In the genomic region with DNA sequence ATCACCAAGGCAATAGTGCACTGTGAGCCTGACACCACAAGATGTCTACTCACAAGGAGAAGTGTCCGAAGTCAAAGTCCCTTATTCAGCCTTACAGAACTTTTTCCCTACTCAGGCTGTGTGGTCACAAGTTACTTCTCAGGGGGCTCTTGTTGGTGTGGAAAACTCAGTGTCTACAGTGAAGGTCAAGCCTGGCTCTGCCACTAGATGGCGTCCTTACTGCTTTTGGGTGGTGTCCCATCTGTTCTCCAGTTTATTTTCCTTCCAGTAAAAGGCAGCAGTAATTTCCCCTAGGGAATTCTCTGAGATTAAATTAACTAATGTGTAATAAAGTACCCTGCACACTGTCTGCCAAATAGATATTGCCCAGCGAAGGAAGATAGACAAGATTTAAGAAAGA, we compare ENCODE assay signal across 9 mouse cellular contexts.
DNase-seq lines count a peak whose midpoint lies in the region; ATAC-seq and TF ChIP-seq lines count a peak whose summit lies in the region.
"Had no signal": no experiment of that assay in that cellular context is flagged by ENCODE, and none has a peak within 500 bp of the region (broad histone marks: within the 10 kb centered on the region; RNA-seq: fewer than 3 reads in every experiment).

No protein-coding gene starts in this region.

- TF ChIP-seq CTCF in liver, postnatal 0 days (IDR thresholded peaks at IDR 0.05; ENCODE audit: low read depth) = peak; percentile 39

- 58% methylated on average over 3 of the region's 3 CpGs for WGBS in forebrain, embryonic 11.5 days
- WGBS in forebrain, embryonic 12.5 days = 53% methylated on average over 3 of the region's 3 CpGs
- 44% methylated on average over 3 of the region's 3 CpGs for WGBS in midbrain, embryonic 12.5 days
- WGBS in midbrain, embryonic 15.5 days = 53% methylated on average over 3 of the region's 3 CpGs
- 48% methylated on average over 3 of the region's 3 CpGs for WGBS in embryonic facial prominence, embryonic 10.5 days
- WGBS in liver, postnatal 0 days (ENCODE audit: insufficient replicate concordance) = 44% methylated on average over 3 of the region's 3 CpGs

- no peak overlapping the region for H3K27ac ChIP-seq in forebrain, embryonic 11.5 days (ENCODE audit: low read depth, low read length)
- H3K27ac ChIP-seq in forebrain, embryonic 12.5 days = no peak overlapping the region
- no peak overlapping the region for H3K27ac ChIP-seq in midbrain, embryonic 12.5 days (replicated peaks)
- no peak overlapping the region for H3K27ac ChIP-seq in midbrain, embryonic 15.5 days
- no peak overlapping the region for H3K27ac ChIP-seq in embryonic facial prominence, embryonic 10.5 days (replicated peaks)
- no peak overlapping the region for H3K27ac ChIP-seq in liver, postnatal 0 days (ENCODE audit: low read depth)
- H3K27ac ChIP-seq: limb, embryonic 15.5 days had no signal

- no peak for ATAC-seq in forebrain, embryonic 11.5 days (replicated peaks; ENCODE audit: low FRiP score)
- ATAC-seq in forebrain, embryonic 12.5 days (ENCODE audit: low FRiP score) = no peak
- ATAC-seq in midbrain, embryonic 12.5 days (ENCODE audit: low FRiP score, low read depth) = peak; percentile 38; the same call in 1 of the 2 replicates
- no peak for ATAC-seq in midbrain, embryonic 15.5 days (replicated peaks)
- no peak for ATAC-seq in liver, postnatal 0 days

- no peak overlapping the region for H3K4me3 ChIP-seq in forebrain, embryonic 11.5 days (ENCODE audit: low read depth, low read length)
- H3K4me3 ChIP-seq in forebrain, embryonic 12.5 days (replicated peaks) = no peak overlapping the region
- H3K4me3 ChIP-seq in midbrain, embryonic 12.5 days = no peak overlapping the region
- H3K4me3 ChIP-seq in midbrain, embryonic 15.5 days = no peak overlapping the region
- no peak overlapping the region for H3K4me3 ChIP-seq in embryonic facial prominence, embryonic 10.5 days
- no peak overlapping the region for H3K4me3 ChIP-seq in liver, postnatal 0 days (ENCODE audit: low read depth, low read length)
- H3K4me3 ChIP-seq: limb, embryonic 15.5 days had no signal

- no peaks in the 10 kb centered on the region for H3K27me3 ChIP-seq in forebrain, embryonic 11.5 days (ENCODE audit: control insufficient read depth, insufficient read depth, low read length)
- no peaks in the 10 kb centered on the region for H3K27me3 ChIP-seq in forebrain, embryonic 12.5 days
- H3K27me3 ChIP-seq in midbrain, embryonic 12.5 days = no peaks in the 10 kb centered on the region
- H3K27me3 ChIP-seq in midbrain, embryonic 15.5 days (replicated peaks) = no peaks in the 10 kb centered on the region
- H3K27me3 ChIP-seq in embryonic facial prominence, embryonic 10.5 days (replicated peaks; ENCODE audit: low read depth, poor library complexity, severe bottlenecking) = no peaks in the 10 kb centered on the region
- H3K27me3 ChIP-seq in liver, postnatal 0 days (ENCODE audit: insufficient read depth, low read length) = no peaks in the 10 kb centered on the region
- H3K27me3 ChIP-seq: limb, embryonic 15.5 days had no signal

- no peak overlapping the region for H3K4me2 ChIP-seq in forebrain, embryonic 11.5 days (ENCODE audit: low read depth, low read length, severe bottlenecking)
- no peak overlapping the region for H3K4me2 ChIP-seq in forebrain, embryonic 12.5 days
- no peak overlapping the region for H3K4me2 ChIP-seq in midbrain, embryonic 12.5 days (replicated peaks)
- H3K4me2 ChIP-seq in midbrain, embryonic 15.5 days = no peak overlapping the region
- no peak overlapping the region for H3K4me2 ChIP-seq in liver, postnatal 0 days (ENCODE audit: low read depth, low read length)
- H3K4me2 ChIP-seq: limb, embryonic 15.5 days had no signal

- H3K9me3 ChIP-seq in forebrain, embryonic 11.5 days (ENCODE audit: control insufficient read depth, low read length) = no peaks in the 10 kb centered on the region
- no peaks in the 10 kb centered on the region for H3K9me3 ChIP-seq in forebrain, embryonic 12.5 days
- no peaks in the 10 kb centered on the region for H3K9me3 ChIP-seq in midbrain, embryonic 12.5 days
- no peaks in the 10 kb centered on the region for H3K9me3 ChIP-seq in midbrain, embryonic 15.5 days
- H3K9me3 ChIP-seq in embryonic facial prominence, embryonic 10.5 days = no peaks in the 10 kb centered on the region
- no peaks in the 10 kb centered on the region for H3K9me3 ChIP-seq in liver, postnatal 0 days (ENCODE audit: low read length)
- H3K9me3 ChIP-seq: limb, embryonic 15.5 days had no signal

- peak; percentile 58 for DNase-seq in forebrain, embryonic 11.5 days (ENCODE audit: low spot score)
- peak; percentile 11 for DNase-seq in embryonic facial prominence, embryonic 10.5 days (ENCODE audit: low spot score)
- DNase-seq in liver, postnatal 0 days = no peak
- DNase-seq in urinary bladder, postnatal 10 days (ENCODE audit: low spot score) = no peak
- DNase-seq in urinary bladder, postnatal 14 days (ENCODE audit: low spot score) = no peak

- no peaks in the 10 kb centered on the region for H3K36me3 ChIP-seq in forebrain, embryonic 11.5 days (ENCODE audit: control insufficient read depth, insufficient read depth, low read length)
- H3K36me3 ChIP-seq in forebrain, embryonic 12.5 days (replicated peaks) = no peaks in the 10 kb centered on the region
- H3K36me3 ChIP-seq in midbrain, embryonic 12.5 days = no peaks in the 10 kb centered on the region
- H3K36me3 ChIP-seq in midbrain, embryonic 15.5 days (replicated peaks) = no peaks in the 10 kb centered on the region
- H3K36me3 ChIP-seq in embryonic facial prominence, embryonic 10.5 days (replicated peaks) = no peaks in the 10 kb centered on the region
- no peaks in the 10 kb centered on the region for H3K36me3 ChIP-seq in liver, postnatal 0 days (replicated peaks; ENCODE audit: insufficient read depth, low read length)
- H3K36me3 ChIP-seq: limb, embryonic 15.5 days had no signal

- no peaks in the 10 kb centered on the region for H3K4me1 ChIP-seq in forebrain, embryonic 11.5 days (replicated peaks; ENCODE audit: control insufficient read depth, insufficient read depth, low read length)
- no peaks in the 10 kb centered on the region for H3K4me1 ChIP-seq in forebrain, embryonic 12.5 days
- no peaks in the 10 kb centered on the region for H3K4me1 ChIP-seq in midbrain, embryonic 12.5 days
- no peaks in the 10 kb centered on the region for H3K4me1 ChIP-seq in midbrain, embryonic 15.5 days
- no peaks in the 10 kb centered on the region for H3K4me1 ChIP-seq in embryonic facial prominence, embryonic 10.5 days
- no peaks in the 10 kb centered on the region for H3K4me1 ChIP-seq in liver, postnatal 0 days (ENCODE audit: insufficient read depth)
- H3K4me1 ChIP-seq: limb, embryonic 15.5 days had no signal

- H3K9ac ChIP-seq in forebrain, embryonic 11.5 days (ENCODE audit: low read length) = no peak overlapping the region
- H3K9ac ChIP-seq in forebrain, embryonic 12.5 days = no peak overlapping the region
- H3K9ac ChIP-seq in midbrain, embryonic 12.5 days (replicated peaks) = no peak overlapping the region
- no peak overlapping the region for H3K9ac ChIP-seq in midbrain, embryonic 15.5 days
- H3K9ac ChIP-seq in liver, postnatal 0 days (replicated peaks) = no peak overlapping the region
- H3K9ac ChIP-seq: limb, embryonic 15.5 days had no signal

- TF ChIP-seq EP300 in liver, postnatal 0 days (IDR thresholded peaks at IDR 0.05; ENCODE audit: low read depth) = no peak

Comparison
In these comparisons a context has a peak if more than half of its experiments do, and no peak if none do; other contexts are left out.
1. DNase-seq: peak in forebrain, embryonic 11.5 days (single experiment) and embryonic facial prominence, embryonic 10.5 days (single experiment); none in liver, postnatal 0 days (single experiment), urinary bladder, postnatal 10 days (single experiment) and urinary bladder, postnatal 14 days (single experiment).